Mouse (Mus musculus) heart, adult 2 months (tissue): ENCODE results near the gene Zswim5. TPM values are rescaled to one million over a fixed set of nuclear protein-coding genes. Genes with fewer than 3 reads are reported as not detected.

Experiments
- DNase-seq, 2 experiments: peaks; one replicate each; pipeline ENCODE4 v3.0.0; 2021
- H3K27ac ChIP-seq: fragments of 200-600 bp; 2 replicates; pipeline ENCODE4 v1.8.1; 2022
- H3K27me3 ChIP-seq: fragments of 200-500 bp; 2 replicates; pipeline ENCODE4 v1.6.1; 2012; ENCODE audit warnings: mild to moderate bottlenecking, low read length, inconsistent platforms, mixed read lengths; ENCODE audit not compliant: control insufficient read depth, insufficient read depth
- H3K36me3 ChIP-seq: fragments of 200-500 bp; 2 replicates; pipeline ENCODE4 v1.6.1; 2012; ENCODE audit warnings: low read length, inconsistent platforms; ENCODE audit not compliant: control insufficient read depth, insufficient read depth
- H3K4me1 ChIP-seq: fragments of 200-500 bp; 2 replicates; pipeline ENCODE4 v1.6.1; 2011; ENCODE audit warnings: low read length; ENCODE audit not compliant: control insufficient read depth, insufficient read depth
- H3K4me3 ChIP-seq: fragments of 200-600 bp; 2 replicates; pipeline ENCODE4 v1.8.1; 2022
- H3K79me2 ChIP-seq: fragments of 200-500 bp; replicated peaks from 2 replicates; pipeline ENCODE4 v1.6.1; 2012; ENCODE audit warnings: mild to moderate bottlenecking, inconsistent platforms, low read length, moderate library complexity, mixed read lengths; ENCODE audit not compliant: control insufficient read depth, insufficient read depth
- H3K9ac ChIP-seq: fragments of 200-500 bp; 2 replicates; pipeline ENCODE4 v1.6.1; 2012; ENCODE audit warnings: low read depth, mild to moderate bottlenecking, control low read depth, inconsistent platforms, low read length, mixed read lengths
- CTCF ChIP-seq: fragments of 200-600 bp; IDR thresholded peaks from 2 replicates; pipeline ENCODE4 v1.8.1; 2022; ENCODE audit warnings: antibody characterized with exemption, mild to moderate bottlenecking, moderate library complexity
- EP300 ChIP-seq: fragments of 200-500 bp; IDR thresholded peaks from 2 replicates; pipeline ENCODE4 v1.6.1; 2011; ENCODE audit warnings: low read depth, low read length, control low read depth; ENCODE audit not compliant: insufficient read depth
- POLR2A ChIP-seq: fragments of 200-500 bp; IDR thresholded peaks from 2 replicates; pipeline ENCODE4 v1.6.1; 2011; ENCODE audit warnings: mild to moderate bottlenecking, low read depth, low read length, control low read depth; ENCODE audit not compliant: insufficient read depth
- WGBS: fragments of 180-500 bp; shearing (Covaris S2); methylation state at CpG from one replicate; pipeline ENCODE4 v1.1.7; 2018; 5-methylcytosine and 5-hydroxymethylcytosine counted together
- intact Hi-C: fragments of 180-260 bp; cut with DNase I; formaldehyde crosslinking; loops from one replicate; pipeline ENCODE4 v1.15.1; 2025
- polyA plus RNA-seq: library from polyadenylated mRNA; depleted of rRNA; stranded (reverse); fragments of >200 nt; gene quantifications from 2 replicates; pipeline ENCODE4 v1.2.3, GENCODE M21; 2012
- total RNA-seq, 2 experiments: library from RNA; stranded (reverse); gene quantifications; 2 replicates each; pipeline ENCODE4 v1.2.3; 2021

Gene Zswim5
- total and polyA plus RNA-seq, 3 experiments = 0.86 to 1.0 (median 1.0) TPM

- no peaks in the 10 kb centered on the region for H3K79me2 ChIP-seq
- no peaks in the 10 kb centered on the region for H3K36me3 ChIP-seq
- no peaks in the 10 kb centered on the region for H3K4me1 ChIP-seq
- no peak overlapping the region for H3K9ac ChIP-seq
- DNase-seq = no peak
- H3K4me3 ChIP-seq = no peak overlapping the region
- H3K27me3 ChIP-seq = 0 out of 2 replicates have a peak, but pooled peaks cover 2% of the 10 kb centered on the region
- no peak for TF ChIP-seq EP300
- no peak for TF ChIP-seq CTCF
- no peak for TF ChIP-seq POLR2A
- intact Hi-C loops = no loop called here
- no peak overlapping the region for H3K27ac ChIP-seq
These were observed 5.5 kb downstream of the Zswim5 start for GRCm38 (mm10) chr4:116882679-116883078.

GRCm38 (mm10) chr4:116894200-116895080 is 17.3 kb downstream of the Zswim5 start:
- H3K27me3 ChIP-seq = no peaks in the 10 kb centered on the region
- no peak overlapping the region for H3K27ac ChIP-seq
- DNase-seq = no peak
- H3K36me3 ChIP-seq = no peaks in the 10 kb centered on the region
- intact Hi-C loops = no loop called here
- no peaks in the 10 kb centered on the region for H3K79me2 ChIP-seq
- H3K9ac ChIP-seq = no peak overlapping the region
- H3K4me1 ChIP-seq = no peaks in the 10 kb centered on the region
- TF ChIP-seq CTCF (no peak), EP300 (no peak), POLR2A (no peak)
- WGBS = 58% methylated on average over 4 of the region's 4 CpGs
- no peak overlapping the region for H3K4me3 ChIP-seq

GRCm38 (mm10) chr4:116910489-116911181 is 33.5 kb downstream of the Zswim5 start:
- H3K27ac ChIP-seq = no peak overlapping the region
- H3K4me1 ChIP-seq = no peaks in the 10 kb centered on the region
- H3K27me3 ChIP-seq = no peaks in the 10 kb centered on the region
- intact Hi-C loops = no loop called here
- 73% methylated on average over 4 of the region's 4 CpGs for WGBS
- H3K79me2 ChIP-seq = no peaks in the 10 kb centered on the region; the same call in 1 of the 2 replicates
- no peak overlapping the region for H3K9ac ChIP-seq
- no peak for DNase-seq
- H3K4me3 ChIP-seq = no peak overlapping the region
- TF ChIP-seq EP300 (no peak), CTCF (no peak), POLR2A (no peak)
- no peaks in the 10 kb centered on the region for H3K36me3 ChIP-seq

GRCm38 (mm10) chr4:116911202-116911601 is 34.0 kb downstream of the Zswim5 start:
- intact Hi-C loops = no loop called here
- H3K27me3 ChIP-seq = no peaks in the 10 kb centered on the region
- no peaks in the 10 kb centered on the region; the same call in 1 of the 2 replicates for H3K79me2 ChIP-seq
- H3K27ac ChIP-seq = no peak overlapping the region
- TF ChIP-seq EP300 (no peak), CTCF (no peak), POLR2A (no peak)
- 71% methylated on average over 5 of the region's 5 CpGs for WGBS
- no peak for DNase-seq
- H3K9ac ChIP-seq = no peak overlapping the region
- H3K4me3 ChIP-seq = no peak overlapping the region
- no peaks in the 10 kb centered on the region for H3K4me1 ChIP-seq
- no peaks in the 10 kb centered on the region for H3K36me3 ChIP-seq

GRCm38 (mm10) chr4:116913318-116913717 is 36.1 kb downstream of the Zswim5 start:
- DNase-seq = no peak
- Histone ChIP-seq H3K27me3 (no peaks in the 10 kb centered on the region), H3K36me3 (no peaks in the 10 kb centered on the region), H3K4me3 (no peak overlapping the region), H3K4me1 (no peaks in the 10 kb centered on the region), H3K79me2 (no peaks in the 10 kb centered on the region; the same call in 1 of the 2 replicates), H3K27ac (no peak overlapping the region), H3K9ac (no peak overlapping the region)
- WGBS = 72% methylated on average over 2 of the region's 2 CpGs
- intact Hi-C loops = no loop called here
- TF ChIP-seq EP300 (no peak), POLR2A (no peak), CTCF (no peak)

GRCm38 (mm10) chr4:116928006-116928651 is 51.0 kb downstream of the Zswim5 start:
- Histone ChIP-seq H3K9ac (no peak overlapping the region), H3K27ac (no peak overlapping the region), H3K36me3 (no peaks in the 10 kb centered on the region), H3K27me3 (no peaks in the 10 kb centered on the region), H3K79me2 (no peaks in the 10 kb centered on the region), H3K4me3 (no peak overlapping the region), H3K4me1 (no peaks in the 10 kb centered on the region; the same call in 1 of the 2 replicates)
- intact Hi-C loops = no loop called here
- TF ChIP-seq CTCF (no peak), POLR2A (no peak), EP300 (no peak)
- 57% methylated on average over 4 of the region's 4 CpGs for WGBS
- no peak for DNase-seq
